Mouse (Mus musculus): ENCODE data around the gene Ano2. TPM values are rescaled to one million over a fixed set of nuclear protein-coding genes. Genes with fewer than 3 reads are reported as not detected.

The Ano2 gene
- polyA plus RNA-seq, 2 experiments = 0.03 TPM; not detected in 1

DNA sequence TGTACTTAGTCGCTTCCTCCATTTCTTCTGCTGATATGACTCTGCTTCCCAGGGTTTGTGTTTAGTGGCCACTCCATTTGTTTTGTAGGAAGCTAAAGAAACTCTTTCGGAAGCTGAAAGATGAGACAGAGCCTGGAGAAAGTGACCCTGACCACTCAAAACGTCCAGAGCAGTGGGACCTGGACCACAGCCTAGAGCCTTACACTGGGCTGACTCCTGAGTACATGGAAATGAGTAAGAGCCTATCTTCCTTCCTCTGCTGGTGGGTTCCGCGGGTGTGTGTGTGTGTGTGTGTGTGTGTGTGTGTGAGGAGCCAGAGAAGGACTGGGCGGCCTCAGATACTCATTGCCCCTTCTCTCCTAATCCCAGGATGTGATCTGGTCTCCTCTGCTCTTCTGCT, 302.5 kb downstream of the Ano2 start:
- no peak overlapping the region for H3K4me3 ChIP-seq (ENCODE audit: insufficient read depth in 1 of 2, low read depth in 2 of 2, low read length in 2 of 2)
- H3K27me3 ChIP-seq (ENCODE audit: control insufficient read depth, insufficient read depth, low read length) = no peaks in the 10 kb centered on the region
- no peak for ATAC-seq (ENCODE audit: insufficient read depth)
- H3K9me3 ChIP-seq (ENCODE audit: control insufficient read depth, low read length) = no peaks in the 10 kb centered on the region
- DNase-seq (ENCODE audit: low read depth in 3 of 3, low spot score in 3 of 3) = no peak
- no peak overlapping the region for H3K4me2 ChIP-seq (ENCODE audit: low read depth)
- no peak overlapping the region for H3K9ac ChIP-seq (replicated peaks)
- TF ChIP-seq CTCF (IDR thresholded peaks at IDR 0.05; ENCODE audit: low read depth) (no peak), EP300 (IDR thresholded peaks at IDR 0.05; ENCODE audit: low read depth) (no peak)
- 14% methylated on average over 6 of the region's 6 CpGs for WGBS (ENCODE audit: insufficient replicate concordance)
- H3K27ac ChIP-seq = no peak overlapping the region
- no peaks in the 10 kb centered on the region for H3K4me1 ChIP-seq (replicated peaks; ENCODE audit: control insufficient read depth in 2 of 2, insufficient read depth in 2 of 2, low read length in 1 of 2)
- H3K36me3 ChIP-seq (replicated peaks; ENCODE audit: control insufficient read depth, insufficient read depth, low read depth) = no peaks in the 10 kb centered on the region

- Histone ChIP-seq H3K36me3 (replicated peaks; ENCODE audit: control insufficient read depth, insufficient read depth, low read depth) (no peaks in the 10 kb centered on the region), H3K27ac (no peak overlapping the region), H3K4me3 (ENCODE audit: insufficient read depth in 1 of 2, low read depth in 2 of 2, low read length in 2 of 2) (no peak overlapping the region), H3K9ac (replicated peaks) (no peak overlapping the region), H3K9me3 (ENCODE audit: control insufficient read depth, low read length) (no peaks in the 10 kb centered on the region), H3K4me2 (ENCODE audit: low read depth) (no peak overlapping the region), H3K27me3 (ENCODE audit: control insufficient read depth, insufficient read depth, low read length) (no peaks in the 10 kb centered on the region), H3K4me1 (replicated peaks; ENCODE audit: control insufficient read depth in 2 of 2, insufficient read depth in 2 of 2, low read length in 1 of 2) (0 out of 4 replicates have a peak, but pooled peaks cover 0 to 3% of the 10 kb centered on the region in 2 experiments)
- DNase-seq (ENCODE audit: low read depth in 3 of 3, low spot score in 3 of 3) (no peak), ATAC-seq (ENCODE audit: insufficient read depth) (no peak)
- WGBS (ENCODE audit: insufficient replicate concordance) = 32% methylated on average over 2 of the region's 2 CpGs
- TF ChIP-seq EP300 (IDR thresholded peaks at IDR 0.05; ENCODE audit: low read depth) = no peak
- no peak for TF ChIP-seq CTCF (IDR thresholded peaks at IDR 0.05; ENCODE audit: low read depth)
Measured at GRCm38 (mm10) chr6:126001797-126002196, 311.6 kb downstream of the Ano2 start.

- Histone ChIP-seq H3K9me3 (ENCODE audit: control insufficient read depth, low read length) (no peaks in the 10 kb centered on the region), H3K27ac (no peak overlapping the region), H3K4me3 (ENCODE audit: insufficient read depth in 1 of 2, low read depth in 2 of 2, low read length in 2 of 2) (no peak overlapping the region), H3K9ac (replicated peaks) (no peak overlapping the region), H3K27me3 (ENCODE audit: control insufficient read depth, insufficient read depth, low read length) (no peaks in the 10 kb centered on the region), H3K4me2 (ENCODE audit: low read depth) (no peak overlapping the region), H3K4me1 (replicated peaks; ENCODE audit: control insufficient read depth in 2 of 2, insufficient read depth in 2 of 2, low read length in 1 of 2) (0 out of 4 replicates have a peak, but pooled peaks cover 0 to 3% of the 10 kb centered on the region in 2 experiments), H3K36me3 (replicated peaks; ENCODE audit: control insufficient read depth, insufficient read depth, low read depth) (no peaks in the 10 kb centered on the region)
- DNase-seq (ENCODE audit: low read depth in 3 of 3, low spot score in 3 of 3) (no peak), ATAC-seq (ENCODE audit: insufficient read depth) (no peak)
- WGBS (ENCODE audit: insufficient replicate concordance) = 19% methylated on average over 4 of the region's 4 CpGs
- TF ChIP-seq CTCF (IDR thresholded peaks at IDR 0.05; ENCODE audit: low read depth) = no peak
- TF ChIP-seq EP300 (IDR thresholded peaks at IDR 0.05; ENCODE audit: low read depth) = no peak
Measured at GRCm38 (mm10) chr6:126003002-126003742, 313.0 kb downstream of the Ano2 start.

GRCm38 (mm10) chr6:126006647-126007046, 316.4 kb downstream of the Ano2 start:
- no peak overlapping the region for H3K4me3 ChIP-seq (ENCODE audit: insufficient read depth in 1 of 2, low read depth in 2 of 2, low read length in 2 of 2)
- no peaks in the 10 kb centered on the region for H3K36me3 ChIP-seq (replicated peaks; ENCODE audit: control insufficient read depth, insufficient read depth, low read depth)
- WGBS (ENCODE audit: insufficient replicate concordance) = 67% methylated on average over 6 of the region's 6 CpGs
- no peak overlapping the region for H3K27ac ChIP-seq
- H3K4me2 ChIP-seq (ENCODE audit: low read depth) = no peak overlapping the region
- peaks cover 0 to 3% of the 10 kb centered on the region in 2 experiments; a peak in 1 of 4 replicates for H3K4me1 ChIP-seq (replicated peaks; ENCODE audit: control insufficient read depth in 2 of 2, insufficient read depth in 2 of 2, low read length in 1 of 2)
- no peaks in the 10 kb centered on the region for H3K9me3 ChIP-seq (ENCODE audit: control insufficient read depth, low read length)
- ATAC-seq (ENCODE audit: insufficient read depth) (no peak), DNase-seq (ENCODE audit: low read depth in 3 of 3, low spot score in 3 of 3) (no peak)
- no peaks in the 10 kb centered on the region for H3K27me3 ChIP-seq (ENCODE audit: control insufficient read depth, insufficient read depth, low read length)
- no peak overlapping the region for H3K9ac ChIP-seq (replicated peaks)
- no peak for TF ChIP-seq CTCF (IDR thresholded peaks at IDR 0.05; ENCODE audit: low read depth)
- TF ChIP-seq EP300 (IDR thresholded peaks at IDR 0.05; ENCODE audit: low read depth) = no peak

DNA sequence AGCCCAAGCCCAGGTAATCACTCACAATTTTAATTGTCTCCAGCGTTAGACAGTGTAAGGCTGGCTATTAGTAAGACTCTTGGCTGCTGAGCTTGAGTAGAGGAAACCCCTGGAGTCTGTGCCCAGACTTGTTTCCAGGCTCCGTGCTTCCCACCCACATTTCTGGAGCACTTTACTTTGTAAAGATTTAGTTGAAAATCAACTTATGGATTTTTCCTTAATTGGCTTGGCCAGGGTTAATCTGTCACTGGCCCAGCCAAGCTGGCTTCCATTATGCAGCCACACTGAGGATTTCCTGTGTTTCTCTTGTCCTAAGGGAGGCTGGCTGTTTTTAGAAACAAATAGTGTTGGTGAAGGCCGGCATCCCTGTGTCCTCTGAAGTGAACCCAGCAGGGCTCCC, 318.9 kb downstream of the Ano2 start:
- no peak overlapping the region for H3K9ac ChIP-seq (replicated peaks)
- WGBS (ENCODE audit: insufficient replicate concordance) = 42% methylated on average over 3 of the region's 3 CpGs
- no peak overlapping the region for H3K27ac ChIP-seq
- H3K4me2 ChIP-seq (ENCODE audit: low read depth) = no peak overlapping the region
- ATAC-seq (ENCODE audit: insufficient read depth) = no peak
- H3K4me3 ChIP-seq (ENCODE audit: insufficient read depth in 1 of 2, low read depth in 2 of 2, low read length in 2 of 2) = no peak overlapping the region
- H3K27me3 ChIP-seq (ENCODE audit: control insufficient read depth, insufficient read depth, low read length) = no peaks in the 10 kb centered on the region
- DNase-seq (ENCODE audit: low read depth in 3 of 3, low spot score in 3 of 3) = no peak
- no peaks in the 10 kb centered on the region for H3K36me3 ChIP-seq (replicated peaks; ENCODE audit: control insufficient read depth, insufficient read depth, low read depth)
- peaks cover 0 to 4% of the 10 kb centered on the region in 2 experiments; a peak in 2 of 4 replicates for H3K4me1 ChIP-seq (replicated peaks; ENCODE audit: control insufficient read depth in 2 of 2, insufficient read depth in 2 of 2, low read length in 1 of 2)
- H3K9me3 ChIP-seq (ENCODE audit: control insufficient read depth, low read length) = no peaks in the 10 kb centered on the region
- TF ChIP-seq CTCF (IDR thresholded peaks at IDR 0.05; ENCODE audit: low read depth) (no peak), EP300 (IDR thresholded peaks at IDR 0.05; ENCODE audit: low read depth) (no peak)

All from liver, embryonic 14.5 days (tissue).